Mouse (Mus musculus) C2C12 (cell line): Measurements from ENCODE around the gene Otogl. TPM values are rescaled to one million over a fixed set of nuclear protein-coding genes. Genes with fewer than 3 reads are reported as not detected.
A peak's percentile ranks its signal among the peaks of the same experiment; 100 is the strongest.

Experiments used
- H3K27me3 ChIP-seq: one replicate; pipeline ENCODE4 v1.6.1; 2011; ENCODE audit not compliant: control insufficient read depth, insufficient read depth, insufficient read length
- H3K36me3 ChIP-seq: one replicate; pipeline ENCODE4 v1.6.1; 2011; ENCODE audit not compliant: control insufficient read depth, insufficient read depth
- H3K4me3 ChIP-seq: one replicate; pipeline ENCODE4 v1.5.1; 2011; ENCODE audit warnings: mild to moderate bottlenecking, control low read depth; ENCODE audit not compliant: poor library complexity, insufficient read depth, severe bottlenecking
- H3K79me2 ChIP-seq: one replicate; pipeline ENCODE4 v1.6.1; 2011; ENCODE audit not compliant: control insufficient read depth, insufficient read depth
- H3K79me3 ChIP-seq: one replicate; pipeline ENCODE4 v1.6.1; 2011; ENCODE audit warnings: low read depth, control low read depth
- H3ac ChIP-seq: one replicate; pipeline ENCODE3; 2011; ENCODE audit warnings: low read depth; ENCODE audit not compliant: control insufficient read depth, insufficient read length
- CEBPB ChIP-seq: IDR thresholded peaks from one replicate; pipeline ENCODE4 v1.6.1; 2011; ENCODE audit warnings: low read depth, mild to moderate bottlenecking, control low read depth, moderate library complexity
- CTCF ChIP-seq: IDR thresholded peaks from one replicate; pipeline ENCODE4 v1.5.1; 2011; ENCODE audit not compliant: control insufficient read depth, insufficient read depth, insufficient read length
- FOSL1 ChIP-seq: IDR thresholded peaks from one replicate; pipeline ENCODE4 v1.8.0; 2011; ENCODE audit warnings: mild to moderate bottlenecking, low read length; ENCODE audit not compliant: poor library complexity, insufficient read depth, severe bottlenecking
- MAX ChIP-seq: IDR thresholded peaks from one replicate; pipeline ENCODE4 v1.6.1; 2011; ENCODE audit warnings: mild to moderate bottlenecking, control low read depth
- MYOD1 ChIP-seq: IDR thresholded peaks from one replicate; pipeline ENCODE4 v1.6.1; 2011; ENCODE audit warnings: low read depth; ENCODE audit not compliant: control insufficient read depth, insufficient read length
- MYOG ChIP-seq: IDR thresholded peaks from one replicate; pipeline ENCODE4 v1.6.1; 2011; ENCODE audit not compliant: control insufficient read depth, insufficient read length; ENCODE audit errors: extremely low read depth
- USF1 ChIP-seq: IDR thresholded peaks from one replicate; pipeline ENCODE4 v1.6.1; 2011; ENCODE audit warnings: low read depth, mild to moderate bottlenecking, control low read depth, moderate library complexity
- polyA plus RNA-seq: library from polyadenylated mRNA; unstranded; fragments of >200 nt; fragmentation: generic; extraction: Trizol; gene quantifications from one replicate; pipeline ENCODE4 v1.2.1, GENCODE M21; 2012; ENCODE audit warnings: missing spikeins

Gene Otogl
- polyA plus RNA-seq, 1 experiment, result 0.01 TPM

- H3K79me3 ChIP-seq, result no peaks in the 10 kb centered on the region
- H3K36me3 ChIP-seq, result no peaks in the 10 kb centered on the region
- no peaks in the 10 kb centered on the region for H3K27me3 ChIP-seq
- TF ChIP-seq USF1, result no peak
- peak; percentile 31 for TF ChIP-seq MYOD1
- no peak for TF ChIP-seq MYOG
- peak; percentile 16 for TF ChIP-seq CEBPB
- TF ChIP-seq CTCF, result no peak
- no peak for TF ChIP-seq MAX
- no peak for TF ChIP-seq FOSL1
- H3K4me3 ChIP-seq, result no peak overlapping the region
- no peak overlapping the region for H3ac ChIP-seq
- H3K79me2 ChIP-seq, result no peaks in the 10 kb centered on the region
Observed at GRCm38 (mm10) chr10:107933527-107933926, 21.6 kb upstream of the Otogl start.

DNA sequence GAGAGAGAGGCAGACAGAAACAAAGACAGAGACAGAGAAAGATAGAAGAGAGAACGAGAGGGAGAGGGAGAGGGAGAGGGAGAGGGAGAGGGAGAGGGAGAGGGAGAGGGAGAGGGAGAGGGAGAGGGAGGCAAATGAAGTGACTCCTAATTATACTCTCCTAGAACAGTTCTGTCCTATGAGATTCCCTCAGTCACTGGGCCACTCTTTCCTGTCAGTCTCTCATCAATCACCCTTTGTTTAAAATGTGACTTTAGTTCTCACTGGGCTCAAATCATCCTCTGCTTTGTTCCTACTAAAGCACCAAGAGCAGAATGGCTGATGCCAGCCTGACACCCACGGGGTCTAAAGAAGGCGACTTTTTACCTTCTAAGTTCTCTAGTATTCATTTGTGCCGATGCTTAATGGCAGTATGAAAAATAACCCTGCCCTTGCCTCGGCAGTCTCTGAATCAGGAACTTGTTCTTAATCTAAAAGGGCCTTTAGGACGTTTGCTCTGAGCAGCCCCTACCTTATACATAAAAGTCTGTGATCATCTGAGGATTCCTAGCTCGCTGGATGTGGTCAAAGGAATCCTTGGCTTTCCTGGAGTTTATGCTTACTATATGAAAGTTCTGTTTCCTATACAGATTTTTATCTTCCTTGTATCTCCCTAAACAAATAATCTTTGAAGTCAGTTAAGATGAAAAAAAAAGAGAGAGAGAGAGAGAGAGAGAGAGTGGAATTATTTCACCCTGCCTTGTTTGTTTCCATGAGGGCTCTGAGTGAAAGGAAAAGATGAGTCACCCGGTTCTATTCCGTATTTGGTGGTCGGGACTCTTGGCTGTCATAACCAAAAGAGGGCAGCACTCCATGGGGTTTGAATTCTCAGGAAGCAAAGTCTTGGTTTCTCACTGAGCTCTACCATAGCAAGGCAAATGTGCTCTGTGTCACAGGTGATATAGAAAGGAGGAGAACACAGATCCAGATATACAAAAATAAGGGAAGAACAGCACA lies 20.2 kb upstream of the Otogl start:
- no peaks in the 10 kb centered on the region for H3K27me3 ChIP-seq
- no peaks in the 10 kb centered on the region for H3K36me3 ChIP-seq

GRCm38 (mm10) chr10:107930471-107931021 lies 18.6 kb upstream of the Otogl start:
- H3K4me3 ChIP-seq, result no peak overlapping the region
- H3K36me3 ChIP-seq, result no peaks in the 10 kb centered on the region
- H3K79me2 ChIP-seq, result no peaks in the 10 kb centered on the region
- H3ac ChIP-seq, result no peak overlapping the region
- H3K27me3 ChIP-seq, result no peaks in the 10 kb centered on the region
- no peak for TF ChIP-seq FOSL1
- TF ChIP-seq MYOD1, result peak; percentile 48
- peak; percentile 75 for TF ChIP-seq CEBPB
- no peaks in the 10 kb centered on the region for H3K79me3 ChIP-seq

More for the DNA sequence above, 20.2 kb upstream of the Otogl start:
- Histone ChIP-seq H3K4me3 (no peak overlapping the region), H3K79me3 (no peaks in the 10 kb centered on the region), H3K79me2 (no peaks in the 10 kb centered on the region), H3ac (no peak overlapping the region)
- TF ChIP-seq USF1, result no peak
- TF ChIP-seq CEBPB, result no peak
- TF ChIP-seq MYOD1, result no peak
- TF ChIP-seq MYOG, result no peak
- TF ChIP-seq CTCF, result no peak
- no peak for TF ChIP-seq FOSL1
- no peak for TF ChIP-seq MAX

GRCm38 (mm10) chr10:107925306-107925705 lies 13.4 kb upstream of the Otogl start:
- Histone ChIP-seq H3K79me3 (no peaks in the 10 kb centered on the region), H3K27me3 (no peaks in the 10 kb centered on the region), H3ac (no peak overlapping the region), H3K79me2 (no peaks in the 10 kb centered on the region), H3K4me3 (no peak overlapping the region), H3K36me3 (no peaks in the 10 kb centered on the region)
- no peak for TF ChIP-seq MYOD1

DNA sequence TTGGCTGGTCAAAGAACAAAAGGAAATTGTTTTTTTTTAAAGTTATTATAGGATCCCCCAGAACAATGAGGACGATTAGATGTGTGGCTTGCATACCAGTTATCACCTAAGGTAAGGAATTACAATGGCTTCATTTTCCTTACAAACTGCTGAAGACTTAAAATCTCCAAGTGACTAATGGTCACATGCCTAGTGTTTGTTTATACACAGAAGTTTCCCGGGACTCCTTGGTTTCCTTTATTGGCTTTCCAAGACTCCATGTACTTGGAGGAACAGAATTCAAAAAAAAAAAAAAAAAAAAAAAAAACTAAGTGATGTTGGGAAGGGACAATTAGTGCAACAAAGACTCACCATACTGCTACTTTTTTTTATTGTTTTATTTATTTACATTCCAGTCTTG lies 11.9 kb upstream of the Otogl start:
- Histone ChIP-seq H3K4me3 (no peak overlapping the region), H3K36me3 (no peaks in the 10 kb centered on the region), H3K79me2 (no peaks in the 10 kb centered on the region)

DNA sequence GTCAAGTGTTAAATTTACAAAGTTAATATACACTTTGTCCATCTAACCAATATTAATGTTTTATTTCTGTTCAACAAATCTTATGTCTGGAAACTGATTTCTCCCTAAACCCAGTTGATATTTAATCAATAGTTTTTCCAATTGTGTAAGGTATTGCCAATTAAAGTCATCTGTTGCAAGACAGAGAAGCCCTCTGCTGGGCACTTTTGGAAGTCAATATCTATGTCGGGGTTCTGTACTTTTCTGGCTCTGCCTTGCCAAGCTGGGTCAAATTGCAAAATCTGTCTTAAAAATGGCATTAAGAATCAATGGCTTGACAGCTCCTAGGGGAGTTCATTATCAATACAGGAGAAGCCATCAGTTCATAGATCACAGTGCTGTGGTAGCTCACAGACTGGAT lies 10.8 kb upstream of the Otogl start:
- no peaks in the 10 kb centered on the region for H3K79me2 ChIP-seq
- TF ChIP-seq MYOD1 (no peak), CEBPB (no peak)
- H3K79me3 ChIP-seq, result no peaks in the 10 kb centered on the region
- H3K27me3 ChIP-seq, result no peaks in the 10 kb centered on the region
- H3K4me3 ChIP-seq, result no peak overlapping the region
- H3ac ChIP-seq, result no peak overlapping the region
- no peaks in the 10 kb centered on the region for H3K36me3 ChIP-seq

More for the DNA sequence above, 11.9 kb upstream of the Otogl start:
- Histone ChIP-seq H3K27me3 (no peaks in the 10 kb centered on the region), H3ac (no peak overlapping the region), H3K79me3 (no peaks in the 10 kb centered on the region)
- TF ChIP-seq USF1, result peak; percentile 80
- no peak for TF ChIP-seq CEBPB
